Mouse (Mus musculus): ENCODE results near the gene Cdc20b.

- TF ChIP-seq GATA1 (IDR thresholded peaks at IDR 0.05; ENCODE audit: borderline replicate concordance, low read length) (no peak), FLI1 (IDR thresholded peaks at IDR 0.05; ENCODE audit: low read length) (no peak)
Measured at GRCm38 (mm10) chr13:113118977-113119376, 84.1 kb downstream of the Cdc20b start.
